Mouse (Mus musculus): Measurements from ENCODE around the gene Gck. TPM values are rescaled to one million over a fixed set of nuclear protein-coding genes. Genes with fewer than 3 reads are reported as not detected.
"Not testable (repeated sequence)": the region's sequence is repeated elsewhere in the genome, so short reads cannot be mapped to it uniquely, and the experiment has no call there.

The Gck gene
- total RNA-seq, 2 experiments from 2014 or later, result 3.9 to 4.0 TPM

DNA sequence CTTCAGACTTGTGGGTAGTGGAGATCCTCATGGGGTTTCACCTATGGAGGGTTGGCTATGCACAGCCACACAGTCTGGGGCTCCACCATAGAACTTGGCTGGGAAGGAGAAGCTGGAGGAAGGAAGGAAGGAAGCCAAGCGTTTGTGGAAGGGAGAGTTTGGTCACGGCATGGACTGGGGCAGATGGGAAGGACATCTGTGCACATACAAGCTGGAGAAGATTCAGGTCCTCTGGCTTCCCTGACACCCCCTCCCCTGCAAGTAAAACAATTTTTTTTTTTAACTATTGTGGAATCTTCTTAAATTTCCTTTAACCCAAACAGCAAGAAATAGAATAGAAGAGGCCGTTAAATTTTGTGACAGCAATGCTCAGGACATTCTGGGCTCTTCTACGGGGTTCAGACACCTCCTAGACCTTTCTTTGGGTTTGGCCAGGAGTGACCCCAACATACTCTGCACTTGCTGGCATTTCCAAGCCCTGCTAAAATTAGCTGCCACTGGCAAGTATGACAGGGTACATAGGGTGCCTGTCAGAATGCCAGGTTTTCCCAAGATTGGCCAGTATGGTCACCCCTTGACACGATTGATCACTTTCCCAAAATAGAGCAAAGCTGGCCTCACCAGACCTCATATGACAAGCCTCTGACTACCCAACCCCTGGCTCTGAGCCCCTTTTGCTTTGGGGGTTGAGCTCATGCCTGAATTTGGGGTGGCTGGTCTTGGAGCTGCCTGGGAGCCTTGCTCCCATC is 34.3 kb downstream of the Gck start:
- DNase-seq, result no peak
- intact Hi-C loops (cut with DNase I), result no loop called here

DNA sequence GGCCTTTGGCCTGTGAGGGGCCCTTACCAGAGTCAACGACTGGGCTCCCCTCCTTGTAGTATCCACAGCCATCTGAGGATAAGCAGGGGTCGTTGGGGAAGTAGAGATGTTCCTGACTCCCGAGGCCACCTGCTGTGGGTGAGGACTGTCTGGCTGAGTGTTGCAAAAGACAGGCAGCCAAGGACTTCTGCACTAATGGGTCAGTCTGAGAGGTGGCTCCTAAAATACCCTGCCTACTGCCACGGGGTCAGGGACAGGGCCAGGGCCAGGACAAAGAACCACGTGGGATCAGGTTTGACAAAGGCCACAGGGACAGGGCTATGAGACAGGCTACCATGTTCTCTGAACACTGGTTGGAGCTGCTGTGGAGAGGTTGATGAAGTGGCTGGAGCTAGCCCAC is 34.9 kb downstream of the Gck start:
- intact Hi-C loops (cut with DNase I), result no loop called here
- DNase-seq, result no peak

DNA sequence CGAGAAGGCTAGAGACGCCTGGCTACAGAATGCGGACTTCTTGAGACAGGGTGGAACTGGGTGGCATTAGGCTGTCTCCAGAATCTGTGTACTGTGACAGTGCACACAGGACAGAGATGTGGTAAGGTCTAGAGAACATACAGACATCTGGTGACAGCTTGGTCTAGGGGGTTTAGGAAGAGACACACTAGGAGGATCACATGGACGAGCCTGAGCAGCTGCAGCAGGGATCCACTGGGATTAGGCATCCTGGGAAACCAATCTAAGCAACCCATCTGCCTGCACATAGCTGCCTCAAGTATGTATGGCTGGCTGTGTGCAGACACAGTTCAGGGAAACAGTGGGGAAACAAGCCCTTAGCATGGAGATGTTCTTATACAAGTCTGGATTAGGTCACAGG is 35.9 kb downstream of the Gck start:
- no peak for DNase-seq
- intact Hi-C loops (cut with DNase I), result no loop called here

DNA sequence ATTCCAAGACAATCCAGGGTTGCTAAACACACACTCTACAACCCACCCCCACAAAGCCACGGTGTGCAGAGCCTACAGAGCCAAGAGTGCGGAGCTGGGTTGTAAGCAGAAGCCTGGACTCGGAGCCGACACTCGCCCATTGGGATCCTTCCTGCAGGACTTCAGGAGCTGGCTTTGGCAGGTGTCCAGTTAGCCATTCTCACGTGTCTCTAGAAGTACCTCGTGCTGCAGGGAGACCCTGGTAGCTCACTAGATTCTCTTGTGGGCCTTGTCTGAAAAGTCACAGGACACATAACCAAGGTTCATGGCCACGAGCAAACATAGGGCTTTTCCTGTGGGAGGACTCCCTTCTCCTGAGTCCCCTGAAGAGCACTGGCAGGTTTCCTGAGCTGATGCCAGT is 36.6 kb downstream of the Gck start:
- DNase-seq, result peak; percentile 40
- intact Hi-C loops (cut with DNase I), result no loop called here

DNA sequence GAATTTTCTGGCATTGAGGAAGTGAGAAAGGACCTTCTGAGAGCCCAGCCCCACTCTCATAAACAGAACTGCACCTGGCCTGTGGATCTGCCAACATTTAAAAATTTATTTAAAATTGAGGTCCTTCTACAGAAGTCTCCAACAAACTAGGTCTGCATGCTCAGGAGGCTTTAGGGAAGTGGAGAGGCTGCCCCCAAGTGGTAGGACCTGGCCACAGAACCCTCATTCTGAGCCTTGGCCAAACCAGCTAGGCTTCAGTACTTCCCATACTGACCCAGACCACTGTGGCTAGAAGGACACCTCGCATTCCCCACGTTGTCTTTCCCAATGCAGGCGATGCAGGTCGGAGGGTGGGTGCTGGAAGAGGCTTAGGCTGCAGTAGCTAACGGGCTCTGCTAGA is 37.2 kb downstream of the Gck start:
- intact Hi-C loops (cut with DNase I), result no loop called here
- DNase-seq, result peak; percentile 63

DNA sequence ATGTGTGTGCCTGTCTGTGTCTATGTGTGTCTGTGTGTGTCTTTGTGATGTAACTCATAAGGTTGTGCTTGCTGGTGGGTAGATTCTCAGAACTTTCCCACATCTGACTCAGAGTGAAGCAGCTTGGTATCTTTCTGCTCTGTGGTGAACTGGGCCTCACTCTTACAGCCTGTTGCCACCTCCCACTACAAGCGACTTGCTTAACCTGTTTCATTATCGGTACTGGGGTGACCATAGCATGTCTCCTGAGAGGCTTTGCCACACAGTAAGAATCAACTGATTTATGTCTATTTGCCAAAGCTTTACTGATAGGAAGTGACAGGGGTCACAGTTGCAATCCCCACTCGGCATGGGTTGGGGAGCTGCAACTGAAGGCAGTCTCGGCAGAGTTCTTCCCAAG is 41.2 kb downstream of the Gck start:
- intact Hi-C loops (cut with DNase I), result no loop called here
- no peak for DNase-seq

DNA sequence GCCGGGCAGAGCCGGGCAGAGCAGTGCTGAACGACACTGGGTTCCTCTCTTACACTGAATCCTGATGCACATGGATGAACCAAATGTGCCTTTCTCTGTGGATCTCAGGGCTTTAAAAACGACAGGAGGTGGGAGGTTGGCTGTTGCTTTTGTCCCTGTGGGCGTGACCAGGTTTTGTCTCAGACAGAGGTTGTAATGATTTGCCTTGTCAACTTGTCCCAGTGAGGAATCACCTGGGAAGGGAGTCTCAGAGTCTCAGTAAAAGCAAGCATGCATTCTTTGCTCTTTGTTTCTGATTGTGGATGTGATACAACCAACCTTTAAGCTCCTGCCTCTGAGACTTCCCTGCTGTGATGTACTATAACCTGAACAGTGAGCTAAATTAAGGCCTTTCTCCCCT is 42.8 kb downstream of the Gck start:
- intact Hi-C loops (cut with DNase I), result no loop called here
- DNase-seq, result no peak

DNA sequence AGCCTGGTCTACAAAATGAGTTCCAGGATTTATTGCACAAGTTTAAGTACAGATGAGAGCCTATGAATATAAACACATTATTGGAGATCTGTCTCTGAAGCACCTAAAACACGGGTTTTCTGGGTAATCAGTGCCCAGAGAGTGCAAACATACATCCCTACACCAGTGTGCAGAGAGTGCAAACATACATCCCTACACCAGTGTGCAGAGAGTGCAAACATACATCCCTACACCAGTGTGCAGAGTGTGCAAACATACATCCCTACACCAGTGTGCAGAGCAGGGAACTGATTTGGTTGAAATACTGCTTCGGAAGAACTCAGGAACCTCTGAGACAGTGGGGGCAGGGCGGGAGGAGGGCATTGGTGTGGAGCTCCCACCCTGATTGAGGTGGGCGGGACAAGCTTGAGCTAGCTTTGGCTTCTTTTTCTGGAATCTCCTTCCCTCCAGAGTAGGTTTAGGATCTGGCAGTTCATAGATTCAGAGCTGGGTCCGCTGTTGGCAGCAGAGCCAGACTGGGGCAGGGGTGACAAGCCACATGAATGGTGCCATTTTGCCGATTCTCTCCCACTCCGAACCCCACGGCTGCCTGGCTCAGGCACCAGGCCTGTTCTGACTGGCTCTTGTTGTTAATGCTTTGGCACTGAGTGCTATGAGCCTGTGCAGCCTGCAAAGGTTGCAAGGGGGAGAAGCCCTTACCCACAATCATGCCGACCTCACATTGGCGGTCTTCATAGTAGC is 43.9 kb downstream of the Gck start:
- intact Hi-C loops (cut with DNase I), result no loop called here
- no peak for DNase-seq

DNA sequence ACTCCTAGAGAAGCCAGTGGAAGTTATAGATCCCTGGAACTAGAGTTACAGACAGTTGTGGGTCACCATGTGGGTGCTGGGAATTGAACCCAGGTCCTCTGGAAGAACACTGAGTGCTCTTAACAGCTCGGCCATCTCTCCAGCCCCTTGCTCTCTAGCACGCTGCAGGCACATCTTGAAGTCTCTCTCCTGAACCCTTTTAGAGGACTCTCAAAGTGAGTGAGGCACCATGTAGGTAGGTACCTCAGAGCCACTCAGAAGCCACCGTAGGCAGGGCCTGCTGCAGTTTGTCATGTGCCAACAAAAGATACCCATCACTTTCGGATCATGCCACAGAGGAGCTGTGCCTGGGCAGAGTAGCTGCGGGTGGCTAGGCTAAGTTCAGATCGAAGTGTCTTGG is 45.0 kb downstream of the Gck start:
- intact Hi-C loops (cut with DNase I), result no loop called here
- no peak for DNase-seq

DNA sequence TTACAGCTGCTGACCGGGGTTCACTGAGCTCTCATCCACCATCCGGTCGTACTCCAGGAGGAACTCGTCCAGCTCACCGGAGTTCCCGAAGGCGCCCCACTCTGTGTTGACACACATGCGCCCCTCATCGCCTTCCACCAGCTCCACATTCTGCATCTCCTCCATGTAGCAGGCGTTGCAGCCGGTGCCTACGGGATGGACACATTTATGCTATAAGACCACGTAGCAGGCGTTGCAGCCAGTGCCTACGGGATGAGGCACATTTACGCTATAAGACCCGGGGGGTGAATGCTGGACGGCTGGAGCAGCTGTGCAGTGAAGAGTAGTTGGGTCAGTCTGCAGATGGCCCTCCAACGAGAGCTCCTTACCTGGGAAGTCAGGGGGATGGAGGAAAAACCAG is 45.5 kb downstream of the Gck start:
- DNase-seq, result no peak
- intact Hi-C loops (cut with DNase I), result no loop called here

DNA sequence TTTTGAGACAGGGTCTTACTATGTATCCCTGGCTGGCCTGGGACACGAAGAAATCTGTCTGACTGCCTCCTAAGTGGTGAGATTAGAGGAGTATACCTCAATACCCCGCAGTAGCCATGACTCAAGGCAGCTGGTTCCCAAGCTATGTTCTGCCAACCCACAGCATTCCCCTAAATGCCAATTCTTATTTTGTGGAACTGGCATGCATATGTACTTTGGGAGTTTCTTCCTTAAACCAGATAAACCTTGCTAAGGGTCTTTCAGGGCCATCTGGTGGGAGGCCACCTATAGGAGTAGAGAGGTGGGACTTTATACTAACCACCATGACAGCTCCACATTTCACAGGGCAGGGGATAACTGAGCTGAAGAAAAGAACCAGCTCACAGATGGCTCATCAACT is 46.0 kb downstream of the Gck start:
- DNase-seq, result no peak
- intact Hi-C loops (cut with DNase I), result no loop called here

DNA sequence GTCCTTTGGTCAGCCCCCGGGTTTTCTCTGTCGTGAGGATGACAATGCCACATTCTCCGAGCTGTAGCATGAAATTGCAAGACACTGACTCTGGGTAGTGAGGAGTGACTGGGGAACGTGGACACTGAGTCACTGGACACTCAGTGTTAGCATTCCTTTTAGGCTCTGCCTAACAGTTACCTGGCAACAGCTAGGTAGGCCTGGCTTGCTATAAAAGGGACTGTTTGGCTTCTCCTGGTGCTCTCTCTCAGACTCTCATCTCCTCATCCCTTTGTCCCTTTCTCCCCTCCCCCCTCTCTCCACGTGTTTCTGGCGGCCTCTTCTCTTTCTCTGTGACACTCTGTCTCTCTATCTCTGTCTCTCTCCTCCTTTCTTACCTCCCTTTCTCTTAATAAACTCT is 47.5 kb downstream of the Gck start:
- intact Hi-C loops (cut with DNase I), result no loop called here
- no peak for DNase-seq

DNA sequence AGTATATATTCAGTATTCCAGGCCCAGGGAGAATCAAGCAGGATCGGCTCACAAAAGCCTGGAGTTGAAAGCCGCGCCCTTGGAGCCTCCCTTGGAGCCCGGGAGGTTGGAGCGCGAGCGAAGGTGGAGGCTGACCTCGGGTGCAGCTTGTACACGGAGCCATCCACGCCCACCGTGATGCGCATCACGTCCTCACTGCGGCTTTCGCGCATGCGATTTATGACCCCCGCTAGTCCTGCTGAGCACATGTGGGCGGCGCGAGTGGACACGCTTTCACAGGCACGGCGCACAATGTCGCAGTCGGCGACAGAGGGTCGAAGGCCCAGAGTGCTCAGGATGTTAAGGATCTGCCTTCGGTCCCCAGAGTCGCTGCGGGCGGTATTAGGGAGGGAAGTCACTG is 47.9 kb downstream of the Gck start:
- DNase-seq, result peak; percentile 71
- intact Hi-C loops (cut with DNase I), result no loop called here

DNA sequence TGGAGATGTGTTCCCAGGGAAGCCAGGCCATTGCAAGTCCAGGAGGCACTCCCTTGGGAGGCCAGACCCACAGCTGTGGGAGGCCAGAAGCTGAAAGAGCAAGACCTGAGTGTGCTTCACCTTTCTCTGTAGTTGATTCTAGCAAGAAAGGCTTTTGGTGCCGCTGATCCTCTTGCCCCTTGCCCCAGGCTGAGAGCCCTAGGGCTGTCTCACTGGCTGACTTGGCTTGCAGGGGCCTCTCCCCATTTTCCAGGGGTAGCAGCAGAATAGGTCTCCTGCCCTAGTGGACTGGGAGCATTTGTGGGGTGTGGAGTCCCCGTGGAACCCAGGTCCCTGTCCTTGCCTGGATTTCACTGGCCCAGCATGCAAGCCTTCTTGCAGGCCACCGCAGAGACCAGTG is 48.6 kb downstream of the Gck start:
- no peak for DNase-seq

DNA sequence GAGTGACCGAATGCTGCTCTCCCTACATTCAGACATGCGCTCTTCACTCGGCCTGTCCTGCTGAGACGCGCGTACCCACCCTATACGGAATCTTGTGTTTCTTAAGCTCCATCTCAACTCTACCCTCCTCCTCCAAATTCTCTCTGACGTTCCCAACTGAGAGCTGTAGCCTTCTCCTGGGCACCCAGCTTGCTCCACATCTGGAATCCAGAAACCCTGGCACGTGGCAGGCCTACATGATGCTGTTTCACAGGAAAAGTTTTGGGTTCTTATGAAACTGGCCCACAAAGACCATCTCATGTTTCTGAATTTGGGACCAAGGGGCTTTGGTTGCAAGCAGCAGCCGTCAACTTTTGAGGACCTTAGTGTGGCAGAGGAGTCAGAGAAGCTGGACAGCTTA is 50.6 kb downstream of the Gck start:
- intact Hi-C loops (cut with DNase I), result no loop called here
- no peak for DNase-seq

More for the DNA sequence above, 48.6 kb downstream of the Gck start:
- intact Hi-C loops (cut with DNase I), result no loop called here

DNA sequence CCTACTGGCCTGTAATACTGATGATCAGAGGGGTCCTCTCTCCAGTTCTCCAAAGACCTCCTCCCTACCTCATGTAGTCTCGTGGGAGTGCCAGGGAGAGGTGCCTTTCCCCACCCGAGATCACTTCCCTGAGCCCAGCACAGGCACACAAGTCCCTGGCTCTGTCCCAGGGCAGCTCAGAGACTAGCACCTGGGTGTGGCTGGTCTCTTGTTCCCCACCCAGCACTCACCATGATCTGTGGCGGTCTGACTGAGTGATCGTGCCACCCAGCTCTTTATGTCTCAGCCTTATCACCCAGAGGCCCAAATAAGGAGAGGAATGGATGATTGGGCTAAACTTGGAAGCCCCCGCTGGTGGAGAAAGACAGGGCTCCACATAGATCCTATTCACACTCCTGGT is 51.4 kb downstream of the Gck start, which contains the start of gene Myl7:
Myl7 (minus strand) TSS at position 252 of the 400 bp plus-strand sequence.
- no peak for DNase-seq
- intact Hi-C loops (cut with DNase I), result no loop called here

DNA sequence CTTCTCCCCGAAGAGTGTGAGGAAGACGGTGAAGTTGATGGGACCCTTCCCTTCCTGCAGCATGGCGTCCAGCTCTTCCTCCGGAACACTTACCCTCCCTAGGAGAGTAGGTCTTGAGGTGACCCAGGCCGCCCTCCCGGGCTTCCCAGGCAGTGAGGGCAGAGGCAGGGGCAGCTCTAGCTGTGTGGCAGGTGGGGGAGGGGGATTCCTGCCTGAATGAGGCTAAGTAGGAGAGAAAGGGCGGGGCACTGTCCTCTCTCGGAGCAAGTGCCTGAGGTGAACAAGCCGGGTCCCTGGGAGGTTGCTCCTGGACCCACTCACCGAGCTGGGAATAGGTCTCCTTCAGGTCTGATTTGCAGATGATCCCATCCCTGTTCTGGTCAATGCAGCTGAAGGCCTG is 52.0 kb downstream of the Gck start:
- DNase-seq, result no peak
- intact Hi-C loops (cut with DNase I), result no loop called here

DNA sequence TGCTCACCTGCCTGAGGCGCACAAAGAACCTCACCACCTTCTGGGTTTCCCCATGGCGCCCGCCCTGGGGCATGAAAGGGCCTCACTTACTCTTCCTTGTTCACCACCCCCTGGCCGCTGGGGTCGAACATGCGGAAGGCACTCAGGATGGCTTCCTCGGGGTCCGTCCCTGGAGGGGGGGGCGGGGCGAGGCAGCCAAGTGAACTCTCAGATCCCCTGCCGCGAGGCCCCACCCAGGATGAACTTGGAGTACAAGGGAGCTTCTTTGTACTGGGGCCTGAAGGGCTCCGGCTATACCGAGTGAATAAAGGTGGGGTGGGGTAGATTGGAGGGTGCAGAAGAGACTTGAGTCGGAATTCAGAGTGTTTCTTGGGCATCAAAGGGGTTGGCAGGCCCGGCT is 52.7 kb downstream of the Gck start:
- intact Hi-C loops (cut with DNase I), result no loop called here
- no peak for DNase-seq

DNA sequence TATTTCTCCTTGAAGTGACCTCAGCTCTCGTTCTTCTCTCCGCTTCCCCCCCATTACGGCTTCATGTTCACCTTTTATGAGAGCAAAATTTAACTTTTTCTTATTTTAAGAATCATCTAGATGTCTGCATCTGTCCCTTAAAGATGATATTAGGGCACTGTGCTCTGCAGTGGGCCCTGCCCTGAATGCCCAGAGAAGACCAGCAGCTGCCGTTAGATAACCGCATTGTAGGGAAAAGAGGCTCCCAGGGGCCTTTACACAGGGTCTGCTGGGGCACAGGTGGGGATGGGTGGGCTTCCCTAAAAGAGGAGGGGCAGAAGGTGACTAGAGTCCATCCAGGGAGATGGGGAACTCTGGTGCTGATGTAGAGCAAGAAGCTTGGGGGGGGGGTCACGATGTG is 56.1 kb downstream of the Gck start:
- intact Hi-C loops (cut with DNase I), result no loop called here
- DNase-seq, result no peak

DNA sequence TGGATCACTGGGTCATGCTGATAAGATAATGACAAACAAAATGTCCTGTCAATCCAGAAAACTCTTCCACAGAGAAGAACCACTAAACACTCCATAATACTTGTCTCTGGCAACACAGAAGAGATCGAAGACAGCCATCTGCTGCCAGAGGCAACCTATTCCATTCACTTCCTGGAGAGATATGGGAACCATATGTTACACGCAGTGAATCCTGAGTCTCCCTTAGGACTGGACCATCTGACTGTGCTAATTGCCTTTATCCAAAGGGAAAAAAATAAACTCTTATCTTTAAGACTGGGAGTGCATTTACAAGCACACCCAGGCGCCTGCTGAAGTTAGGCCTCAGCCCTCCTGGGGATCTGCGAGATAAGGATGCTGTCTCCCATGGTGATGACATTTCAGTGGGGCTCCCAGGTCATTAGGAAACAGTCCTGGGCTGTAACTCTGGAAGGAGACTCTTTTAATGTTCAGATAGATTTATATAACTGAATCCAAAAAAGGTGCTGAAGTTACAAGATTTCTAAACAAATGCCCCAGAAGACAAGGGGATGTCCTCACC is 57.0 kb downstream of the Gck start:
- intact Hi-C loops (cut with DNase I), result no loop called here
- DNase-seq, result no peak

DNA sequence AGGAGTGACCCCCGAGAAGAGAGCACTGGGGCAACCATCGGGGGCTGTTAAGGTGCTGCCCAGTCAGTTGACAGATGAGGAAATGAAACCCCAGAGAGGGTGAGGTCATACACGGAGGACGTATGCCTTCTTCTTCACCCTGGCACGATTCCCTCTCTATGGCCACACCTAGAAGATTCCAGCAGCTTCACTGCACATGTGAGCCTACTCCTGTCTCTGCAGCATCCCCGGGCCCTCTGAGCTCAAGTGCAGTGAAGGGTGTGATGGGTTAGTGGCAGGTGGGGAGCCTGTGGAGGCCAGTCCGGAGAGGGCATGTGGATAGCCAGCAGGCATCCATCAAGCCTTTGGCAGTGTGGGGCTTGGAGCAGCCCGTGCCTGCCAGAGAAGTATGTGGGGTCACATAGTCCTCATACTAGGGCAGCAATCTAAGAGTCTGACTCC is 57.7 kb downstream of the Gck start:
- peak; percentile 59 for DNase-seq
- intact Hi-C loops (cut with DNase I), result no loop called here

DNA sequence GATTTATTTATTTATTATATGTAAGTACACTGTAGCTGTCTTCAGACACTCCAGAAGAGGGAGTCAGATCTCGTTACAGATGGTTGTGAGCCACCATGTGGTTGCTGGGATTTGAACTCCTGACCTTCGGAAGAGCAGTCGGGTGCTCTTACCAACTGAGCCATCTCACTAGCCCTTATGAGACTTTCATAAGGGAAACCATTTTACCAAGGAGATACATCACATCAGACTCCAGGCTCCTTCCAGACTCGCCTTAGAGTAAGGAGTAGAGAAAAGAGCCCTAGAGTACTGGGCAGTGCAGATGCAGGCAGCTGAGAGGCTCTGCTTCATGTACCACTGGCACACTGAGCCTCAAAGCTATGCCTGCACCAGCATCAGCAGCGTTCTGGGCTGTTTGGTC is 61.3 kb downstream of the Gck start:
- intact Hi-C loops (cut with DNase I), result loop anchor here (10.0 kb wide), 1 partner anchor 66 kb away; the partner anchor contains the start of genes Gck and Ykt6
- DNase-seq, result not testable (repeated sequence)
